Mouse (Mus musculus): ENCODE measurements around the gene Hspa1a.
"Not testable (repeated sequence)": the region's sequence is repeated elsewhere in the genome, so short reads cannot be mapped to it uniquely, and the experiment has no call there.

Gene Hspa1a

DNA sequence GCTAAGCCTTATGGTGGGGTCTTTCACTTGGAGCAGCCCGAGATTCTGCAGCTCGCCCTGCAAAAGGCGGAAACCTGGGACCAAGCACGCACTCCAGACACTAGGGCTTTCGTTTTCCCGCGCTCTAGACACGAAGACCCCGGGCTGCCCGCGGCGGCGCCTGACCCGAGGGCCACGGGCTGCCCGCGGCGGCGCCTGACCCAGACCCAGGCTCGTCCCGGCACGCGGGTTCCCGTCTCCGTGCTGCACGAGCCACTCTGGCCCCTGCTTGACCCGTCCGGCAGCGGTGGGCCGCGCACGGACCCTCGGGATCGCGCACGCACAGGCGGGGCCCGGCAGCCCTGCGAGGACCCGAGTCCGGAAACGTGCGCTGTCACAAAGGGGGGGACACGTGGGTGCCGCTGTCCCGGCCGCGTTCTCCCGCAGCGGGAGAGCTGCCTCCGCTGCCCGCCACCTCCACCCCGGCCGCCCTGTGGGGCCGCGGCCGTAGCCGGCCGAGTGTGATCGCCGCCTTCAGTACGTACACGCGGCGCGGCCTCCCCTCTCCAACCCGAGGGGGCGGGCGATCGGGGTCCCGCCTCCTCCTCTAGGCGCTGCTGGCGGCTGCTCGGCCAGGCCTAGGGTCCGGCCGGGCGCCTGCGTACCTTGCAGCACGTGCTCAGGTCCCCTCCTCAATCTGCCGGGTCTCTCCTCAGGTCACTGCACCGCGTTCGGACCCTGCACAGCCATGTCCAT, 28.9 kb upstream of the Hspa1a start, which contains the start of gene Vars:
Gene Vars, plus strand, starts transcription at position 271 of the 735 bp plus-strand sequence.
- peak; percentile 95 for DNase-seq (ENCODE audit: low spot score)

DNA sequence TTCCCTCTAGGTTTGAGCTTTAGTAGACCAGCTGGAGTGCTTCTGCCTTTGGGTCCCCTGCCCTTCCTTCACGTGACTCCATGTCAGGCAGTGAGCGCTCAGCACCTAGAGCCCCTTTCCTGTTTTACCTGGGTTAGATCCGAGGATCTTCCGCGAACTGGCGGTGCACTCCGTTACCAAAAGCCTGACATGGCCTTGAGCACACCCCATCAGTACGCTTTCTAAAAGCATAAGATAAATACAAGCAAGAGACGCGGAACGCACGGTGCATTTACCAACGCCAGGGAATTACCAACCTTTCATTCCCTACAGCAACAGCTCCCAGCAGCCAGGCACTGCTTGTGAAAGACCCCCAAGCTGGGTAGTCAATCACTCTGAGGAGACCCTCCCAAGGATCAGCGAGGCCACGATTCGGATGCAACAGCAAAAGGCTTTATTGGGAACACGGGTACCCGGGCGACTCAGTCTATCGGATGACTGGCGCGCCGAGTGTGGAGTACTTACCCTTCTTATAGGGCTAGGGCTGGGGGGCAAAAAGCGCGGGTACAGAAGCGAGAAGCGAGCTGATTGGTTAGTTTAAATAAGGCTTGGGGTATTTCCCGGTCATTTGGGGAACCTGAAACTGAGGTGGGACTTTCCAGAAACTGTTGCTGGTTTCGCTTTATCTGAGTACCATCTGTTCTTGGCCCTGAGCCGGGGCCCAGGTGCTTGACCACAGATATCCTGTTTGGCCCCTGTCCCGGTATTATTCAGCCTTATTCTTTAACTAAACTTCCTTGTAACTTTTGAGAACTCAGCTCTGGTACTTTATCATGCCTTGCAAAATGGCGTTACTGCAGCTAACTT, 28.1 kb upstream of the Hspa1a start:
- DNase-seq (ENCODE audit: low spot score), result peak; percentile 24

DNA sequence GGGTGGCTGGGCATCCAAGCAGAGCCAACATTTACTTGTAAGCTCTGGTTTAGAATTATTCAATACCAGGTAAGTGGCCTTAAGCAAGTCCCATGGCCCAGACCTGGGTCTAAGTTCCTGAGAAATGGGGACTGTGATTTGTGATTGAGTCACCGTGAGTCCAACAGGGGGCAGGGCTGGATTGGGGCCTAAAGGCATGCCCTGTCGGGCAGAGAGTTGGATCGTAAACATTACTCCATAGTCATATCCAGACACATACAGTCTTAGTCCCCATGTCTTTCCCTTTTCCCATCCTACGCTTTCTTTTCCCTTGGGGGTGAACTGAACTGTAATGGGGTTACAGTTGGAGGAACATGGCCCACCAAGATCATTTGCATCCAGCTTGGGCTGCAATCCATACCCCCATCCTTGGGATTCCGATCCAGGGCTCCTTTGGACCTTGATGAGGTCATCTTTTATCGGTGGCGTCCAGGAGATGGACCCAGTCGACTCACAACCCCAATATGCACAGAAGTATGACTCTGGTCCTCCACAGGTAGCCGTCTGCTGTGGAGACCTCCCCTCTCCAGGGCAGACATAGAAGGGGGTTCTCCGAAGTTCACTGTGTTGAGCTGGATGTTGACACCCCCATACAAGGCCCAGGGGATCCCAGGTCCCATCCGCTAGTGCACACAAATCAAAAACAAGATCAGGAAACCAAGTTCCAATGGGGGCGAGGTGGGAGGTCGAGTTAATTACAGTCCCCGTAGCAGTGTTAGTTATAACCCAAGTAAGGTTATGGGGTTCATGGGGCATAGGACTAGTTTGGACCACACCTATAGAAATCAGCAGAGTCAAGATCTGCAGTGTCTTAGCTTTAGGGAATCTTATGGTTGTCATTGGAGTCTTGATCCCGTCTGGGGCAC, 26.8 kb upstream of the Hspa1a start:
- DNase-seq (ENCODE audit: low spot score), result no peak

DNA sequence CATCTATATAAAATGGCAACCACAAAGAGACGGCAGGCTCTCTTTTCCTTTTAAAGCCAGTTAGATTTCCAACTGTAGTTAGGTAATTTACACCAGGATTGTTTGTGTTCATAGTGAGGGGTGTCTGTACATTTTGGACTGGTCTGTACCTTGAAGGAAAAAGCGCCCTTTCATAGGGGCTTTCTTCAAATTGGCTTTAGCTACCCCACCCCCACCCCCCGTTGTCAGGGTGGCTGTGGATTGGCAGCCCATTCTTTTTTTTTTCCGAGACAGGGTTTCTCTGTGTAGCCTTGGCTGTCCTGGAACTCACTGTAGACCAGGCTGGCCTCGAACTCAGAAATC, 25.2 kb upstream of the Hspa1a start:
- no peak for DNase-seq (ENCODE audit: low spot score)

DNA sequence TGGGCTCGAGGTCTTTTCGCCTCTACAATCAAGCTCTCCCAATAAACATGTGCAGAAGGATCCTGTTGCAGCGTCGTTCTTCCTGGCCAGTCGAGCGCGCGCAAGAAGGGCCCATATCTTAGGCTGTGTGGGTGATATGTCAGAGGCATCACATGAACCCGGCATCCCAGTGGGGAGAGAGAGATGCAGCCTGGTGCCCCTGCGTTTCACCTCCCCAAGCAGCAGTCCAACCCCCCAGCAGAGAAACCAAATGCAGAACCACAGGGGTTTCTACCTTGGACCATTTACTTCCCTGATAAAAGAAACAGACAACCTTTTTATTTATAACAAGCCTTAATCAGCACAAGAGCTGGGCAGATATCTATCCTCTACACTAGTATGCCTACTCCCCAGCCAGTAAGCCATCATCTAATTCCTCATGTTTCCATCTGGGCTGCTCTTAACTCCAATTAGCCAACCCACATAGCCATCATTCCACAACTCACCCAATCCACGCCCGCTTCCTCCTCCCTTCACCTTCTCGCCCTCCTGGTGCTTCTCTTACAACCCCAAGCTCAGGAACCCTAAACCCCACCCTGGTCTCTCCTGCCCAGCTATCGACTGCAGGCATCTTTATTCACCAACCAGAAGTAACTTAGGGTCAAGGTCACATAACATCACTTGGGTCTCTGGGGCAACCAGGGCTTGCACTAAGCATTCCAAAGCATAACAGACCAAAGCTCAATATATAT, 24.6 kb upstream of the Hspa1a start:
- DNase-seq (ENCODE audit: low spot score), result no peak

DNA sequence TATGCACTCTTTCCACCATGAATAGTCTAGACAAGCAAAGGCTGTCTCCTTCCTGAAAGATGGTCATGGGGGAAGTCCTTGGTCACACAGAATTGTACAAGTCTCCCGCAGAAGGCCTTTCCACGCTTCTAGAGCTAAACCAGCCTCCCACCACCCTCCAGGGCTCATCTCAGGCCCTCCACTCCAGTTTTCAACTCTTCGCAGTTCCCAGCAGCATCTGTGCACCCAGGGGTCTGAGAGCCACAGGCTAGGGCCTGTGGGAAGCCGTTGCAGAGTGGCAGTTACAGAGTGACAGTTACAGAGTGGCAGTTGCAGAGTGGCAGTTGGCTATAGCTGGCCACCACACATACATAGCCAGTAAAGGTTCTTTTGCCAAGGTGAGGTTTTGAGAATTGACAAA, 24.0 kb upstream of the Hspa1a start:
- DNase-seq (ENCODE audit: low spot score), result not testable (repeated sequence)

DNA sequence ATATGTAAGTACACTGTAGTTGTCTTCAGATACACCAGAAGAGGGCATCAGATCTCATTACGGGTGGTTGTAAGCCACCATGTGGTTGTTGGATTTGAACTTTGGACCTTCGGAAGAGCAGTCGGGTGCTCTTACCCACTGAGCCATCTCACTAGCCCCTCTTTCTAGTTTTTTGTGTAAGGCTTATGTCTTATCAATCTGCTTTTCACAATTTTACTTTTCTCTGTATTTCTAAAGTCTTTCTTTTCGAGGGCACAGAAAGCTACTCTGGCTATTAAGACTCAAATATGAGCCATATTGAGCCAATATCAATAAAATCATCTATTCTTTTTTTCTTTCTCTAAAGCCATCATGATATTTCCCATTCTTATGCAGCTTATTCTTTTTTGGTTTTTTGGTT, 23.2 kb upstream of the Hspa1a start:
- not testable (repeated sequence) for DNase-seq (ENCODE audit: low spot score)

DNA sequence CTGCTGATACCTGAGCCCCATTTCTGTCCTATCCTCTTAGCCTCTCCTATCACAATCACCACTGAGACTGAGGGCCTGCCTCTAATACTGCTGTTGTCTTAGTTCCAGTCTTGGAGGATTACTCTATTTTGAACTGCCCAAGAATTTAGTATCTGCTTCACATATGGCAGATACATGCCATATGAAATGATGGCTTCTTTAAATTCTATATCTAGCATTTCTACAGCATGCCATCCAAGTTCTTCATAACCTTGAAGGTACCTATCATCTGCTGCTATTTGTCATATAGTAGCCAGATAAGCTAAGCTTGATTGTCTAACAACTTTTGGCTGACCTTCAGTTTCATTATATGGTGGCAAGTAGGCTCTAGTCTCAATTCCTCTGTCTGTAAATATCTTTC, 22.8 kb upstream of the Hspa1a start:
- no peak for DNase-seq (ENCODE audit: low spot score)

DNA sequence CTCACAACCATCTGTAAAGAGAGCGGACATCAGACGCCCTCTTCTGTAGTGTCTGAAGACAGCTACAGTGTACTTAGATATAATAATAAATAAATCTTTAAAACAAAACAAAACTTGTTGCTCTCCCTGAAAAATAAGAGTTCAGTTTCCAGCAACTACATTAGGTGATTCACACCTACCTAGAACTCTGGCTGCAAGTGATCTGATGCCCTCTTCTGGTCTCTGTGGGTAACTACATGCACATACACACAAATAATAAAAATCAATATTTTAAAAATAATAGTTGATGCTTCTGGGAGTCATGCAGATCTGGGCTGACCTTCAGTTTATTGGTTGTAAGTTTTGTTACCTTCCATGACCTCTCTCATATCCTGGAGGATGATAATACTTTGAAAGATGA, 12.3 kb upstream of the Hspa1a start:
- peak; percentile 62 for DNase-seq (ENCODE audit: low spot score)

DNA sequence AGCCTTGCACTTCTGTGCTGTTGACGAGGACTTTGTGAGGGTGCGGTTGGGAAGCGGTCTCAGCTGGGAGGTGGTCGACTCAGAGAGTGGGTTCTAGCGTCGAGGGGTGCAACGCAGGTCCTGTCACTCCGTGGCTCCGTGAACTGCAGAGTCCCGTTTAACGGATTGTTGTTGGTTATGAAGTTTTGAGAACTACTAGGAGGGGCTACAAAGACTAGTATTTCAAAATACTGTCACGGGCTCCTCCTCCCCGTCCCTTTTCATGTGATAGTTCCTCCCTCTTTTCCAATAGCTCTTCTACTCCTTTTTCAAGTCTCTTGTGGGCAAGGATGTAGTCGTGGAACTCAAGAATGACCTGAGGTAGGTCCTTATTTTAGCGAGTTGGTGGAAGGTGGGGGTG, 10.4 kb upstream of the Hspa1a start:
- DNase-seq (ENCODE audit: low spot score), result no peak

DNA sequence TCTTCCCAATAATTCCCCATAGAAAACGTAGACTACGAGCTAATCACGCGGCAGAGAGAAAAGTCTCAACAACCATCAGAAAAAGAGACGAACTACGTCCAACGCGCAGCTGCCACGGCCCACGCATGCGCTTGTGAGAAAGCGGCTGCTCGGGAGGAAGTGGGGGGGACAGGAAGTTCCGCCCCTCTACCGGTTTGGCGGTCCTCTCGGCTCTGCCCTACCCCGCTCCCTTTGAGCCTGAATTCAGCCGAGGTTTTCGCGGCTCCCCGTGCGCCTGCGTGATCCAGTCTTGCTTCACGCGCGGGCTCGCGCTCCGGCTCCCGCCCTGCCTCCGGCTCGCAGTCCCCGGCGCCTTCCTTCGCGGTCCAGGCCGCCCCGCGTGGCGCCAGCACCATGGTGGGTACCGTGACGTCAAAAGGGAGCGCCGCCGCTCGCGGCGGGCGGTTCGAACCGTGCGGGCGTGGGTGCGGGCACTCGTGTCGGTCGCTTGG, 9.8 kb upstream of the Hspa1a start, which contains the start of gene Lsm2:
Gene Lsm2, plus strand, starts transcription at position 173 of the 491 bp plus-strand sequence.
- DNase-seq (ENCODE audit: low spot score), result peak; percentile 97

DNA sequence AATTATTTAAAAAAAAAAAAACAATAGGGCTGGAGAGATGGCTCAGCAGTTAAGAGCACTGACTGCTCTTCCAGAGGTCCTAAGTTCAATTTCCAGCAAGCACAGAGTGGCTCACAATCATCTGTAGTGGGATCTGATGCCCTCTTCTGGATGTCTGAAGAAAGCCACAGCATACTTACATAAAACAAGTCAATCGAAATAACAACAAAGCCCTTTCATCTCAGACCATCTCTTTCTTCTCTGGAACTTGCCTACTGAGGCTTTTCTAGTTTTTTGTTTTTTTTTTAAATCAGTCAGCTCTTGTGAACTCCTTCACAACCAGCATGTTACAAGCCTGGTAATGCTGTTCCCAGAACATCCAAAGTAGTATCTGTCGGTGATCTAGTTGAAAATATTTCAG, 8.7 kb upstream of the Hspa1a start:
- peak; percentile 81 for DNase-seq (ENCODE audit: low spot score)

DNA sequence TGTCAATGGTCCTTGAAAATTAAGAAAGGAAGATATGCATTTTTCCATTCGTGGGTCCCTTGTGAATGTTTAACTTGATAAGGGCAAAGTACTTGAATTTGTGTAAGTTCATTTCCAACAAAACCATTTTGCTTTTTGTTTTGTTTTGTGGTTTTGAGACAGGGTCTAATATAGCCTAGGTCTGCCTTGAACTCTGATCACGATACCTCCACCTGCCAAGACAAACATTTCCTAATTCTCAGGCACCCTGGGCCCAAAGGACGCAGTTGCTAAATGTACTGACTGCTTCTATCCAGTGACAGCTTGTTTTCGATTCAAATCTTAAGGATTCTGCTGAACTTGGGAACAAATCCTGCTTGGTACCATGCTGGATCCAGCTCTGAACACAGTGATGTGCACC, 7.7 kb upstream of the Hspa1a start:
- DNase-seq (ENCODE audit: low spot score), result no peak

DNA sequence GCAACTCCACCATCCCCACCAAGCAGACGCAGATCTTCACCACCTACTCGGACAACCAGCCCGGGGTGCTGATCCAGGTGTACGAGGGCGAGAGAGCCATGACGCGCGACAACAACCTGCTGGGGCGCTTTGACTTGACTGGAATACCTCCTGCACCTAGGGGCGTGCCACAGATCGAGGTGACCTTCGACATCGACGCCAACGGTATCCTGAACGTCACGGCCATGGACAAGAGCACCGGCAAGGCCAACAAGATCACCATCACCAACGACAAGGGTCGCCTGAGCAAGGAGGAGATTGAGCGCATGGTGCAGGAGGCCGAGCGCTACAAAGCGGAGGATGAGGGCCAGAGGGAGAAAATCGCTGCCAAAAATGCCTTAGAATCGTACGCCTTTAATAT, 6.3 kb upstream of the Hspa1a start:
- DNase-seq (ENCODE audit: low spot score), result no peak

DNA sequence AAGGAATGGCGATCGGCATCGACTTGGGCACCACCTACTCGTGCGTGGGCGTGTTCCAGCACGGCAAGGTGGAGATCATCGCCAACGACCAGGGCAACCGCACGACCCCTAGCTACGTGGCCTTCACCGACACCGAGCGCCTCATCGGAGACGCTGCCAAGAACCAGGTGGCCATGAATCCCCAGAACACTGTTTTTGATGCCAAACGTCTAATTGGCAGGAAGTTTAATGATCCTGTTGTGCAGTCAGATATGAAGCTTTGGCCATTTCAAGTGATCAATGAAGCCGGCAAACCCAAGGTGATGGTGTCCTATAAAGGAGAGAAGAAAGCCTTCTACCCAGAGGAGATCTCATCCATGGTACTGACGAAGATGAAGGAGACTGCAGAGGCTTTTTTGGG, 5.0 kb upstream of the Hspa1a start:
- no peak for DNase-seq (ENCODE audit: low spot score)

DNA sequence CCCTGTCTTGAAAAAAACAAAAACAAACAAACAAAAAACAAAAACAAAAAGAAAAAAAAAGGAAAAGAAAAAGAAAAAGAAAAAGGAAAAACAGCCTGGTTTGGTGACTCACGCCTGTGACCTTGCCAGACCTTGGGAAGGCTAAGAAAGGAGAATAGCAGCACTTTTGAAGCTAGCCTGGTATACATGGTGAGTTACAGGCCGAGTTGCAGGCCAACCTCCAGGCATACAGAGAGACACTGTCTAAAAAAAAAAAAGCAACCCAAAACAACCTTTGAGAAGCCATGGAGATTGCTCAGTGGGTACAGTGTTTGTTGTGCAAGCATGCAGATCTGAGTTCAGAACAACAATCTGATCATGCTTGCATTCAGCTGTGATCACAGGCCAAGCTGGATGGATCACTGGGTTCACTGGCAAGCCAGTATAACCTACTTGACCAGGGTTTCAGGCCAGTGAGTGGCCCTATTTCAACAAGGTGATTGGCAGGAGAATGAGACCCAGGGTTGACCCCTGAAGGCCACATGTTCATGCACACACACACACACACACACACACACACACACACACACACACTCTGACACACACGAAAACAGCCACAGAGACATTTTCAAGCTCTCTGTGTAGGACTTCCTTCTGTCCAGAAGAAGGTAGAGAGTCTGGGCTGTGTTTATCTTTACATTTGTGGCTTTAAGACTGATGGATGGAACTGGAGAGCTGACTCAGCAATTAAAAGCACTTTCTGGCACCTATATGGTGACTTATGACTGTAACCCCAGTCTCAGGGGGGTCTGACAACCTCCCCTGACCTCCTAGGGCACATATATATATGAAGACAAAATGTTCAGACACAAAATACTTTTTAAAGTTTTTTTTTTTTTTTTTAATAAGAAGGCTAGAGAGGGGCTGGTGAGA, 3.9 kb upstream of the Hspa1a start:
- no peak for DNase-seq (ENCODE audit: low spot score)

DNA sequence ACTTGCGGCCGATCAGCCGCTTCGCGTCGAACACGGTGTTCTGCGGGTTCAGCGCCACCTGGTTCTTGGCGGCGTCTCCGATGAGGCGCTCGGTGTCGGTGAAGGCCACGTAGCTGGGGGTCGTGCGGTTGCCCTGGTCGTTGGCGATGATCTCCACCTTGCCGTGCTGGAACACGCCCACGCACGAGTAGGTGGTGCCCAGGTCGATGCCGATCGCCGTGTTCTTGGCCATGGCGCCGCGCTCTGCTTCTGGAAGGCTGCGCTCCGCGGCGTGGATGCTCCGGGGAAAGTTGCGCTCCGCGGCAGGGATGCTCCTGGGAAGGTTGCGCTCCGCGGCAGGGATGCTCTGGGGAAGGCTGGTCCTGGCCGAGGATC, 275 bp downstream of the Hspa1a start:
- not testable (repeated sequence) for DNase-seq (ENCODE audit: low spot score)

DNA sequence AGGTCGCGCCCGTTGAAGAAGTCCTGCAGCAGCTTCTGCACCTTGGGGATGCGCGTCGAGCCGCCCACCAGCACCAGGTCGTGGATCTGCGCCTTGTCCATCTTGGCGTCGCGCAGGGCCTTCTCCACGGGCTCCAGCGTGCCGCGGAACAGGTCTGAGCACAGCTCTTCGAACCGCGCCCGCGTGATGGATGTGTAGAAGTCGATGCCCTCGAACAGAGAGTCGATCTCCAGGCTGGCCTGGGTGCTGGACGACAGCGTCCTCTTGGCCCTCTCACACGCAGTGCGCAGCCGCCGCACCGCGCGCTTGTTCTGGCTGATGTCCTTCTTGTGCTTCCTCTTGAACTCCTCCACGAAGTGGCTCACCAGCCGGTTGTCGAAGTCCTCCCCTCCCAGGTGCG, 1.1 kb downstream of the Hspa1a start:
- DNase-seq (ENCODE audit: low spot score), result not testable (repeated sequence)

DNA sequence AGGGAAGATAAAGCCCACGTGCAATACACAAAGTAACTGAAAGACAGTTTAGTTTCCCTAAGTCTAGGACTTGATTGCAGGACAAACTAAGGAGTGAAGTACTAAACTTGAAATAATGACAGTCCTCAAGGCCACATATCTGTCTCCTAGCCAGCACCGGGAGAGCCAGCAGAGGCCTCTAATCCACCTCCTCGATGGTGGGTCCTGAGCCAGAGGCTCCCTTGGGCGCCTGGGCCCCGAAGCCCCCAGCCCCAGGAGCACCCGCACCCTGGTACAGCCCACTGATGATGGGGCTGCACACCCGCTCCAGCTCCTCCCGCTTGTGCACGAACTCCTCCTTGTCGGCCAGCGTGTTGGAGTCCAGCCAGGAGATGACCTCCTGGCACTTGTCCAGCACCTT, 2.1 kb downstream of the Hspa1a start, which contains the start of gene Gm20481:
Gene Gm20481, plus strand, starts transcription at position 91 of the 400 bp plus-strand sequence.
- not testable (repeated sequence) for DNase-seq (ENCODE audit: low spot score)

DNA sequence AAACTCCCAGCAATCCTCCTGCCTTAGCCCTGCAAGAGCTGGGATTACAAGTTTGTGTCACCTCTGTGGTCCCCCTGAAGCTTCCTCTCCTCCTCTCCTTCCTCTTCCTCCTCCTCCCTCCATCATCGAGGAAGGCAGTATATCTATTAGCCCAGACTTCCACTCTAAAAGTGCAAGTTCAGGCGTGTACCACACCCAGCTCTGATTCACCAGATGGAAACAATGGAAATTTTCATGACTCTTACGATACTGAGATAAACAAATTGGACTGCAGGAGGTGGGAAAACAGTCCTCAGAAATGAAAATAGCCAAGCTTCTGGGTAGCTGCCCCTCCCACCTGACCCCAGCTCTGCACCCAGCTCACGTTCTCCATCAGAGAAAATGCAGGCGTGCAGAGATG, 6.3 kb downstream of the Hspa1a start:
- no peak for DNase-seq (ENCODE audit: low spot score)

Measured in embryo, embryonic 10 days (tissue).